Mouse (Mus musculus) small intestine, adult 2 months (tissue): ENCODE data around the gene Prkar2b.

ENCODE experiments used
- CTCF ChIP-seq: fragments of 200-500 bp; IDR thresholded peaks from 2 replicates; pipeline ENCODE4 v1.5.1; 2012; ENCODE audit warnings: low read depth, mild to moderate bottlenecking, control low read depth, inconsistent platforms, low read length, moderate library complexity, mixed read lengths; ENCODE audit not compliant: insufficient replicate concordance, insufficient read length; ENCODE audit errors: extremely low read depth
- POLR2A ChIP-seq: fragments of 200-500 bp; IDR thresholded peaks from 2 replicates; pipeline ENCODE4 v1.6.1; 2012; ENCODE audit warnings: low read depth, mild to moderate bottlenecking, control low read depth, inconsistent platforms, low read length, moderate library complexity

GRCm38 (mm10) chr12:31984206-31984605 lies 76.9 kb downstream of the Prkar2b start:
- TF ChIP-seq CTCF (no peak), POLR2A (no peak)
